Mouse (Mus musculus): ENCODE data around the gene Krt5.
"Not testable (repeated sequence)": the region's sequence is repeated elsewhere in the genome, so short reads cannot be mapped to it uniquely, and the experiment has no call there.

Gene Krt5

DNA sequence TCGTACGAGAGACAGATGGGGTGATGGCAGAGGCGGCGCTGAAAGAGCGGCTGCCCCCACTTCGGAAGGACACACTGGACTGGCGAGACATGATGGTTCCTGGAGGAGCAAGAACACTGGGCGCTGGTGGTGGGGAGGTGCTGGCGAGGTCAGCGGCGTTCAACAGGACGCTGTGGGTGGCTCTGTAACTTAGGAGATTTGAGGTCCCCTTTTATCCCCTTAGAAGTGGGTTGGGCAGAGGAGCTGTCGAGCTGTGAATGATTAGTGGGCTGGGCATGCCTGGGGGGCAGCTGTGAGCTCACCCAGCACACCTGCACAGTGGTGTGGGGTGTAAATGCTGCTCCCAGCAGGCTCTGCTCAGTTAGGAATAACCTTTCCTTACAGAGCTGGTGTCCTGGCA is at the start of gene Krt5:
Gene Krt5 (minus strand): TSS at position 179 of the 400 bp plus-strand sequence.
- no peak for DNase-seq

- no peak for DNase-seq
Observed at GRCm38 (mm10) chr15:101742711-101743110, 30.0 kb upstream of the Krt5 start, which contains the start of gene Krt71. Gene Krt71 (minus strand): TSS chr15:101743109.

GRCm38 (mm10) chr15:101737786-101738185 is 25.1 kb upstream of the Krt5 start:
- DNase-seq: no peak

- DNase-seq: no peak
Observed at GRCm38 (mm10) chr15:101730653-101731052, 18.0 kb upstream of the Krt5 start.

GRCm38 (mm10) chr15:101724686-101725085 is 12.0 kb upstream of the Krt5 start:
- DNase-seq: no peak

GRCm38 (mm10) chr15:101715831-101716230 is 3.1 kb upstream of the Krt5 start:
- no peak for DNase-seq

DNA sequence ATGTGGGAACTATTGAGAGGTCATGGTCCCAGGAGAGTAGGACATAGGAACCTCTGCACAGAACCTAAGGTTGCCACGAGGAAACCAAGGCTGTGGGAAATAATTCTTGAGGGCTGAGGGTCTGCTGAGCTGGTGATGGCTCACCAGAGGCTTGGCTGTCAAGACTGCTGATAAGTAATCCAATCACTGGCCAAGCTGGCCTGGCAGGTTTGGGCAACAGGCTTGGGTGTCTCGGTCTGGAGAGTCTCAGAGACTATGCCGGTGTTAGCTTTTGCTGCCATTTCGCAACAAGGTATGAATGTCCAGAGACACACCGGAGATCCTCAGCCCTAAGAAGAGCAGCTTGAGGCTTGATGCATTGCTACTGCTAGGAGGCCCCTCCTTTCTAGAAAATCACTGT is 1.7 kb upstream of the Krt5 start:
- no peak for DNase-seq

DNA sequence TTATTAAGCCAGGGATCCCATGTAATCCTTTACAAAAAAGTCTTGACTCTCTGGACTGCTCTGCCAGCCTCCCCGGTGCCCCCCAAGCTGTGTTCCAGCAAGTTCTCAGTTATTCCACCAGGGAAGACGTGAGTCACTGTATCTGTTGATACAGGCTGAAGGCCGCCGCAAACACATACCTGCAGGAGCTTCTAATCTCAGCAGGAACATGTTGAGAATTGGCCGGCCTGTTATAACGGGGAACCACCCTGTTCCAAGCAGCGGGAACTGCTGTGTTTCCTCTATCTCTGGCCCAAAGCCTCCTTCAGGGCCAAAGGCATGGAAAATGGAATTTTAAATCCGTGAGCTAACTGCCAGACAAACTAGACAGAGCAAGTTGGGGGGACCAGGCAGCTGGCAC is 1.0 kb upstream of the Krt5 start:
- DNase-seq: no peak

- DNase-seq: no peak
Observed at GRCm38 (mm10) chr15:101708683-101709082, 4.0 kb downstream of the Krt5 start.

GRCm38 (mm10) chr15:101707454-101707853 is 5.2 kb downstream of the Krt5 start:
- DNase-seq: no peak

- no peak for DNase-seq
Observed at GRCm38 (mm10) chr15:101704066-101704465, 8.6 kb downstream of the Krt5 start.

GRCm38 (mm10) chr15:101702380-101702779 is 10.3 kb downstream of the Krt5 start:
- no peak for DNase-seq

GRCm38 (mm10) chr15:101699866-101700265 is 12.8 kb downstream of the Krt5 start:
- no peak for DNase-seq

- no peak for DNase-seq
Observed at GRCm38 (mm10) chr15:101699192-101699591, 13.5 kb downstream of the Krt5 start.

- DNase-seq: no peak
Observed at GRCm38 (mm10) chr15:101697326-101698188, 15.1 kb downstream of the Krt5 start.

DNA sequence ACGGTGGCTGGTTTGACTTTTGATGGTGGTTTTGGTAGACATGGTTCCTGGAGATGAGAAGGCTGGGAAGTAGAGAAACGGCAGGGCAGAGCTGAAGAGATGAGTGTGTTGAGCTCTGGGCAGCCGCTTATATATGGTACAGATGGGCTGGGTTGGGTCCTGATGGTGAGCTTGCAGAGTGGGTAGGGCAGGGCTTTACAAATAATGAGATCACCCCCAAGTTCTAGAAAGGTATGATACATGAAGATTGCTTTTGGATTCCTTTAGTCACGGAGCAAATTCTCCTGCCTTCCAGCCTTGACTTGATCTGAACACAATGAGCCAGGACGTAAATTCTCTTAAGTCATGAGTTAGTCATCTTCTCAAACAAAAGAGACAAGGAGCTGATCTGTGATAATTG is 18.5 kb downstream of the Krt5 start, which contains the start of gene Krt6a:
Gene Krt6a (minus strand): TSS at position 101 of the 400 bp plus-strand sequence.
- DNase-seq: no peak

DNA sequence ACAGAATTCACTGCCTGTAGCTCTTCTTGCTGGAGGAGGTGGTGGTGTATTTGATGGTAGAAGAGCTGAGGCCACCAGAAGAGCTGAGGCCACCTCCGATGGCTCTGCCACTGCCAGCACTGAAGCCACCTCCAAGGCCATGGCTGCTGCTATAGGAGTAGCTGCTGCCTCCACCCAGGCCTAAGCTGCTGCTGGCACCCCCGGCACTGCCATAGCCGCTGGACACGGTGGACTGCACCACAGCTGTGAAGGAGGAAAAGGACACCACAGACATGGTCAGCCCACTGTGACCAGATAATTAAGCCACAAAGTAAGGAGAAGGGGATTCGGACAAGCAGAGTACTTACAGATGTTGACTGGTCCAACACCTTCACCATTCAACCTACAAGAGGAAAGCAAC is 22.2 kb downstream of the Krt5 start:
- not testable (repeated sequence) for DNase-seq

- DNase-seq: no peak
Observed at GRCm38 (mm10) chr15:101688161-101688560, 24.5 kb downstream of the Krt5 start.

GRCm38 (mm10) chr15:101680187-101680586 is 32.5 kb downstream of the Krt5 start, which contains the start of gene Krt6b:
Gene Krt6b (minus strand): TSS chr15:101680287.
- DNase-seq: no peak

DNA sequence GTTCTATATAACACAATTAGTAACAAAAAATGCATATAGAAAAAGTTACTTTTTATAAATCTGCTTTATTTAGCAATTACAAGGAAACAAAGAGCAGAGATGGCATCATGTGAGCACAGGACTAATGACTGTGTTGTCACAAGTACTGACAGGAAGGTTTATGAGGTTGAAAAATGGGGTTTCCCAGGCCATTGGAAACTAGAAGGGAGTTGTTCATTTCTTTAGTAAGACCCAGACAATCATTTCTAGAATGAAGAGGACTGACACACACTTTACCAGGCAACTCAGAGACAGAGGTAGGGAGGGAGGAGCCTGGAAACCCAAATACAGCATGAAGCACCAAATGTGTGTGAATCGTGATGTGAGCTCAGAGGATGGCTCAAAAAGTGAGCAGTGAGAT is 36.7 kb downstream of the Krt5 start:
- no peak for DNase-seq

Data from right cerebral cortex, adult 18-20 months (tissue).